Mouse (Mus musculus): Measurements from ENCODE around the gene Rhbdd1.

Gene Rhbdd1

DNA sequence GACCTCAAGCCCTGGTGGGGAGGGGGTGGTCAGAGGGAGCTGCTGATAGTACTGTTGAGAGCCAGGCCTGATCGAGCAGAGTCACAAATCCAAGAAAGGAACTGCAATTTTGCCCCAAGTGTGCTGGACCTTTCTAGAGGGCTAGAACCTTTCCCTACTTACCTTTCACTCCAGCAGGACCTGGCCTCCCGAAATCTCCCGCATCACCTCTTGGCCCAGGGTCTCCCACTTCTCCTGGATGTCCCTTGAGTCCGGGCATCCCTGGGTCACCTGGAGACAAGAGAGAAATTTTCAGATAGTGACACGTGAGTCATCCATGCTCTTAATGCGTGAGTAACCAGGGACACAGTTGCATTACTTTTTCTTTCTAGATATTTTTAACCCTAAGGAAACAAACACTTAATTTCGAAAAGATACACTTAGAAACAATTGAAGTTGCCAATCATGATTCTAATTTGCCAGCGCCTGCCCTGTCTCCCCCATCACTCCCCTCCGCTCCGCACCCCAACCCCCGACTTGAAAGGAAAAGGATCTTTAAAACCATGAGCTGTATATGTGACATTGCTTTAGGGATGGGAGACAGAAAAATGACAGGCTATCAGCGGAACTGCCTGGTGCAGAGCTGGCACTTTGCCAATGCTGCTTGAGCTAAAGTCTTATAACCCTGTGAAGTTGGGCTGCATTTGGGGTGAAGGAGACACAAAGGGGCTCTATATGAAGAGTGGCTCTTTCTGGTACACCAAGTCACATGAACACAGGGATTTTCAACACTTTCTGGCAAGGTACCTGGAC, 163.6 kb downstream of the Rhbdd1 start:
- DNase-seq (ENCODE audit: low spot score in 2 of 2): no peak

DNA sequence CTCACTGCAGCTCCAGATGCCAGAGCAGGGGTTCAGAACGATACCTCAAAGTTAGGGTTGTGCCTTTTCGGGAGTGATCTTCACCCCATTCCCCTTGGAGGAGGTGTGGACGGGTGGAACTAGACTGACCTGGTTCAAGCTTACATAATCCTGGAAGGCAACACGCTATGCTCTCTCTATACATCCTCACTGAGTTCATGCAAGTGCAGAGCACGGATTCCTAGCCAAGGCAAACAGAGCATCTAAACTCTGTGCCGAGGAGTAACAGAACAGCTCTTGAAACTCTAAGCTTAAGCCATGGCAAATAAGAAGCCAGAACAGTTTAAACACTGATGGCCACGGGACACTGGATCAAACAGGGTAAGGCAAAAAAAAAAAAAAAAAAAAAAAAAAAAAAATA, 166.1 kb downstream of the Rhbdd1 start:
- DNase-seq (ENCODE audit: low spot score in 2 of 2): no peak

DNA sequence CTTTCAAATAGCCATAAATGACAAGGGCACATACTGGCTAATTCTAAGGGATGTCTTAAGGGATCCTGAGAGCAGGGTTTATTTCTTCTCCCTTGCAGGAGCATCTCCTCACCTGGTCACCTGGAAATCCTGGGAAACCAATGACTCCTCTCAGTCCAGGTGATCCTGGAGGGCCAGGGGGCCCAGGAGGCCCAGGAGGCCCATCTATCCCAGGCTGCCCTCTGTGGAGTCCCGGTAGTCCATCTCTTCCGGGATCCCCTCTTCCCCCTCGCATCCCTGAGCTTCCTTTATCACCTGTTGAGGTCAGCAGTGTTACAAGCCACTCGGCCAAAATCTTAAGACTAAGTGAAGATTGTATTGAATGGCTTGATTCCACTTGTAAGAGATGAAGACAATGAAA, 170.1 kb downstream of the Rhbdd1 start:
- no peak for DNase-seq (ENCODE audit: low spot score in 2 of 2)

DNA sequence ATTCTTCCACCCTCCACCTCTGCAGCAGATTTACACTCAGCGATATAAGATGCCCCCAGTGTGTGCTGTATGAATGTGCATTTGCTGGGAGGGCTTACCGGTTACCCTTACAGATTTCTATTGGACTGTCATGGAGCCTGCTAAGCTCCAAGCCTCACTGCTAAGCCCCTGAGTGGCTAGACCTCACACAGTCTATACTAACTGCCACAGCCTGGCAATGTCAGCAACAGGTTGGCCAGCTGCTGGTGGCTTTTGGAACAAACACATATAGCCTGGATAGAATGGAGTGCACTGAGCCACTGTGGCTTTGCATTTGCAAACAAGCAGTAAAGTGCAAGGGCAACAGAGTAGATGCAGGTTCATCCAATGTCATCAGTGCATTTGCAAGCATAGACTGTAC, 175.7 kb downstream of the Rhbdd1 start:
- DNase-seq (ENCODE audit: low spot score in 2 of 2): no peak

Measured in frontal cortex, postnatal 14 days (tissue).